8 mouse cellular contexts compared by ENCODE assay signal in genomic region chr11:101140164-101140819, GRCm38 (mm10). TPM values are rescaled to one million over a fixed set of nuclear protein-coding genes. Genes with fewer than 3 reads are reported as not detected.
DNase-seq lines count a peak whose midpoint lies in the region; ATAC-seq and TF ChIP-seq lines count a peak whose summit lies in the region.

No protein-coding gene starts in this region.

- peak overlapping the region; percentile 40 for H3K9ac ChIP-seq in kidney, embryonic 14.5 days (ENCODE audit: low read depth, low read length)
- H3K9ac ChIP-seq in forebrain, embryonic 11.5 days (ENCODE audit: low read length), result peak overlapping the region; percentile 39
- peak overlapping the region; percentile 45; the same call in 1 of the 2 replicates for H3K9ac ChIP-seq in intestine, postnatal 0 days (ENCODE audit: low read depth, low read length)

- no peaks in the 10 kb centered on the region for H3K36me3 ChIP-seq in kidney, embryonic 14.5 days (ENCODE audit: control insufficient read depth, insufficient read depth, low read length)
- H3K36me3 ChIP-seq in forebrain, embryonic 11.5 days (ENCODE audit: control insufficient read depth, insufficient read depth, low read length), result no peaks in the 10 kb centered on the region
- H3K36me3 ChIP-seq in intestine, postnatal 0 days (ENCODE audit: control insufficient read depth, insufficient read depth), result no peaks in the 10 kb centered on the region
- H3K36me3 ChIP-seq in midbrain, embryonic 10.5 days, result no peaks in the 10 kb centered on the region

- no peak for ATAC-seq in kidney, embryonic 14.5 days (ENCODE audit: low FRiP score, low TSS enrichment)
- 0 out of 2 replicates have a peak, but pooled peaks have one; percentile 46 for ATAC-seq in forebrain, embryonic 11.5 days (replicated peaks; ENCODE audit: low FRiP score)
- ATAC-seq in intestine, postnatal 0 days, result no peak

- no peak overlapping the region for H3K27ac ChIP-seq in kidney, embryonic 14.5 days (ENCODE audit: low read depth, low read length)
- peak overlapping the region; percentile 60 for H3K27ac ChIP-seq in forebrain, embryonic 11.5 days (ENCODE audit: low read depth, low read length)
- H3K27ac ChIP-seq in intestine, postnatal 0 days (ENCODE audit: low read depth, low read length), result no peak overlapping the region
- peak overlapping the region; percentile 69 for H3K27ac ChIP-seq in midbrain, embryonic 10.5 days (replicated peaks)

- no peak for TF ChIP-seq CTCF in intestine, postnatal 0 days (IDR thresholded peaks at IDR 0.05; ENCODE audit: low read depth)

- no peak for DNase-seq in kidney, postnatal 36 days
- DNase-seq in forebrain, embryonic 11.5 days (ENCODE audit: low spot score), result peak; percentile 68
- DNase-seq in midbrain, embryonic 10.5 days (ENCODE audit: low spot score), result no peak
- no peak for DNase-seq in thymus, postnatal 4 days
- DNase-seq in frontal cortex, adult 2 months (ENCODE audit: extremely low spot score in 1 of 2, low spot score in 1 of 2), result no peak
- DNase-seq in right cerebral cortex, postnatal 36 days (ENCODE audit: low spot score in 2 of 2), result no peak

- H3K4me1 ChIP-seq in kidney, embryonic 14.5 days (ENCODE audit: control insufficient read depth, insufficient read depth, low read length), result peaks cover 12% of the 10 kb centered on the region
- H3K4me1 ChIP-seq in forebrain, embryonic 11.5 days (replicated peaks; ENCODE audit: control insufficient read depth, insufficient read depth, low read length), result peaks cover 12% of the 10 kb centered on the region; the same call in 1 of the 2 replicates
- H3K4me1 ChIP-seq in intestine, postnatal 0 days (replicated peaks; ENCODE audit: control insufficient read depth, insufficient read depth, low read length), result peaks cover 6% of the 10 kb centered on the region; the same call in 1 of the 2 replicates
- peaks cover 30% of the 10 kb centered on the region for H3K4me1 ChIP-seq in midbrain, embryonic 10.5 days

- peak overlapping the region; percentile 24 for H3K4me3 ChIP-seq in kidney, embryonic 14.5 days (ENCODE audit: low read length)
- peak overlapping the region; percentile 17 for H3K4me3 ChIP-seq in forebrain, embryonic 11.5 days (ENCODE audit: low read depth, low read length)
- H3K4me3 ChIP-seq in intestine, postnatal 0 days (ENCODE audit: low read depth, low read length), result peak overlapping the region; percentile 26
- peak overlapping the region; percentile 46 for H3K4me3 ChIP-seq in midbrain, embryonic 10.5 days

- 46% methylated on average over 27 of the region's 27 CpGs for WGBS in kidney, embryonic 14.5 days
- WGBS in forebrain, embryonic 11.5 days, result 41% methylated on average over 27 of the region's 27 CpGs
- 33% methylated on average over 27 of the region's 27 CpGs for WGBS in intestine, postnatal 0 days
- WGBS in midbrain, embryonic 10.5 days, result 45% methylated on average over 27 of the region's 27 CpGs

- no peaks in the 10 kb centered on the region for H3K9me3 ChIP-seq in kidney, embryonic 14.5 days (ENCODE audit: control insufficient read depth, low read length)
- no peaks in the 10 kb centered on the region for H3K9me3 ChIP-seq in forebrain, embryonic 11.5 days (ENCODE audit: control insufficient read depth, low read length)
- no peaks in the 10 kb centered on the region for H3K9me3 ChIP-seq in intestine, postnatal 0 days (ENCODE audit: control insufficient read depth)
- no peaks in the 10 kb centered on the region for H3K9me3 ChIP-seq in midbrain, embryonic 10.5 days (replicated peaks)

- no peaks in the 10 kb centered on the region; the same call in 1 of the 2 replicates for H3K27me3 ChIP-seq in kidney, embryonic 14.5 days (ENCODE audit: control insufficient read depth, insufficient read depth, low read length)
- no peaks in the 10 kb centered on the region for H3K27me3 ChIP-seq in forebrain, embryonic 11.5 days (ENCODE audit: control insufficient read depth, insufficient read depth, low read length)
- H3K27me3 ChIP-seq in intestine, postnatal 0 days (replicated peaks; ENCODE audit: control insufficient read depth, insufficient read depth, low read length), result peaks cover 12% of the 10 kb centered on the region
- peaks cover 38% of the 10 kb centered on the region for H3K27me3 ChIP-seq in midbrain, embryonic 10.5 days (ENCODE audit: low read depth, poor library complexity, severe bottlenecking)

- peak overlapping the region; percentile 44 for H3K4me2 ChIP-seq in kidney, embryonic 14.5 days (replicated peaks; ENCODE audit: low read depth, low read length)
- H3K4me2 ChIP-seq in forebrain, embryonic 11.5 days (ENCODE audit: low read depth, low read length, severe bottlenecking), result peak overlapping the region; percentile 45
- H3K4me2 ChIP-seq in intestine, postnatal 0 days (replicated peaks; ENCODE audit: low read depth), result peak overlapping the region; percentile 63

RNA-seq across cellular contexts. Expression of gene Tubg2, which starts 15.4 kb away (rescaled TPM):
- 3.7 and 4.5 TPM in 2 replicates for polyA plus RNA-seq in kidney, embryonic 14.5 days (2014; fragmentation: Nextera tagmentation; extraction: Ambion mirVana)
- 3.9 and 4.5 TPM in 2 replicates for polyA plus RNA-seq in forebrain, embryonic 11.5 days (2014; fragmentation: Nextera tagmentation; extraction: Ambion mirVana)
- polyA plus RNA-seq in intestine, postnatal 0 days (2015; fragmentation: Nextera tagmentation; extraction: Ambion mirVana), result 2.5 and 2.8 TPM in 2 replicates
- polyA plus RNA-seq in midbrain, embryonic 10.5 days (2016; fragmentation: Nextera tagmentation; extraction: Ambion mirVana), result 2.1 and 3.9 TPM in 2 replicates
- 56.4 and 58.0 TPM in 2 replicates for polyA plus RNA-seq in frontal cortex, adult 2 months (2012; rRNA removed)

RNA-seq across cellular contexts. Expression of gene Tubg1, which starts 20.6 kb away (rescaled TPM):
- 81.9 and 95.4 TPM in 2 replicates for polyA plus RNA-seq in kidney, embryonic 14.5 days (2014; fragmentation: Nextera tagmentation; extraction: Ambion mirVana)
- 126 and 132 TPM in 2 replicates for polyA plus RNA-seq in forebrain, embryonic 11.5 days (2014; fragmentation: Nextera tagmentation; extraction: Ambion mirVana)
- 20.0 and 20.6 TPM in 2 replicates for polyA plus RNA-seq in intestine, postnatal 0 days (2015; fragmentation: Nextera tagmentation; extraction: Ambion mirVana)
- 131 and 135 TPM in 2 replicates for polyA plus RNA-seq in midbrain, embryonic 10.5 days (2016; fragmentation: Nextera tagmentation; extraction: Ambion mirVana)
- polyA plus RNA-seq in frontal cortex, adult 2 months (2012; rRNA removed), result 21.5 and 24.7 TPM in 2 replicates

RNA-seq across cellular contexts. Expression of gene Retreg3, which starts 20.6 kb away (rescaled TPM):
- 10.5 and 14.0 TPM in 2 replicates for polyA plus RNA-seq in kidney, embryonic 14.5 days (2014; fragmentation: Nextera tagmentation; extraction: Ambion mirVana)
- 11.1 and 12.9 TPM in 2 replicates for polyA plus RNA-seq in forebrain, embryonic 11.5 days (2014; fragmentation: Nextera tagmentation; extraction: Ambion mirVana)
- polyA plus RNA-seq in intestine, postnatal 0 days (2015; fragmentation: Nextera tagmentation; extraction: Ambion mirVana), result 10.3 and 12.3 TPM in 2 replicates
- polyA plus RNA-seq in midbrain, embryonic 10.5 days (2016; fragmentation: Nextera tagmentation; extraction: Ambion mirVana), result 16.4 and 20.2 TPM in 2 replicates
- 66.2 and 66.5 TPM in 2 replicates for polyA plus RNA-seq in frontal cortex, adult 2 months (2012; rRNA removed)

RNA-seq across cellular contexts. Expression of gene Cntnap1, which starts 30.0 kb away (rescaled TPM):
- 1.7 and 2.1 TPM in 2 replicates for polyA plus RNA-seq in kidney, embryonic 14.5 days (2014; fragmentation: Nextera tagmentation; extraction: Ambion mirVana)
- 0.35 and 0.55 TPM in 2 replicates for polyA plus RNA-seq in forebrain, embryonic 11.5 days (2014; fragmentation: Nextera tagmentation; extraction: Ambion mirVana)
- polyA plus RNA-seq in intestine, postnatal 0 days (2015; fragmentation: Nextera tagmentation; extraction: Ambion mirVana), result 5.2 and 6.0 TPM in 2 replicates
- 0.28 and 0.43 TPM in 2 replicates for polyA plus RNA-seq in midbrain, embryonic 10.5 days (2016; fragmentation: Nextera tagmentation; extraction: Ambion mirVana)
- polyA plus RNA-seq in frontal cortex, adult 2 months (2012; rRNA removed), result 65.8 TPM in 2 replicates

RNA-seq across cellular contexts. Expression of gene Plekhh3, which starts 30.9 kb away (rescaled TPM):
- 17.0 and 17.9 TPM in 2 replicates for polyA plus RNA-seq in kidney, embryonic 14.5 days (2014; fragmentation: Nextera tagmentation; extraction: Ambion mirVana)
- polyA plus RNA-seq in forebrain, embryonic 11.5 days (2014; fragmentation: Nextera tagmentation; extraction: Ambion mirVana), result 7.9 and 9.1 TPM in 2 replicates
- 7.7 and 7.8 TPM in 2 replicates for polyA plus RNA-seq in intestine, postnatal 0 days (2015; fragmentation: Nextera tagmentation; extraction: Ambion mirVana)
- 4.5 and 5.6 TPM in 2 replicates for polyA plus RNA-seq in midbrain, embryonic 10.5 days (2016; fragmentation: Nextera tagmentation; extraction: Ambion mirVana)
- polyA plus RNA-seq in frontal cortex, adult 2 months (2012; rRNA removed), result 15.8 and 17.9 TPM in 2 replicates

Comparison
In these comparisons a context has a peak if more than half of its experiments do, and no peak if none do; other contexts are left out.
1. H3K27ac ChIP-seq: peak in forebrain, embryonic 11.5 days (single experiment) and midbrain, embryonic 10.5 days (single experiment); none in kidney, embryonic 14.5 days (single experiment) and intestine, postnatal 0 days (single experiment).
2. RNA of gene Tubg2, which starts 15.4 kb away (polyA plus RNA-seq): 56.4 to 58.0 TPM in frontal cortex, adult 2 months; 3.7 to 4.5 TPM in kidney, embryonic 14.5 days, 3.9 to 4.5 TPM in forebrain, embryonic 11.5 days, 2.5 to 2.8 TPM in intestine, postnatal 0 days and 2.1 to 3.9 TPM in midbrain, embryonic 10.5 days; every median in the first group is over 10 times any median in the second.
3. Peak in every context shown above with its lines, with median percentiles within 50 percentile points of each other: H3K4me2 ChIP-seq, H3K4me3 ChIP-seq and H3K9ac ChIP-seq.